Mouse (Mus musculus): ENCODE measurements around the gene Ubl5. TPM values are rescaled to one million over a fixed set of nuclear protein-coding genes. Genes with fewer than 3 reads are reported as not detected.

The Ubl5 gene
- 169 and 274 TPM in 2 replicates for total RNA-seq (2014; rRNA removed)
- 528 and 550 TPM in 2 replicates for polyA plus RNA-seq (2015; fragmentation: Nextera tagmentation; extraction: Ambion mirVana)

DNA sequence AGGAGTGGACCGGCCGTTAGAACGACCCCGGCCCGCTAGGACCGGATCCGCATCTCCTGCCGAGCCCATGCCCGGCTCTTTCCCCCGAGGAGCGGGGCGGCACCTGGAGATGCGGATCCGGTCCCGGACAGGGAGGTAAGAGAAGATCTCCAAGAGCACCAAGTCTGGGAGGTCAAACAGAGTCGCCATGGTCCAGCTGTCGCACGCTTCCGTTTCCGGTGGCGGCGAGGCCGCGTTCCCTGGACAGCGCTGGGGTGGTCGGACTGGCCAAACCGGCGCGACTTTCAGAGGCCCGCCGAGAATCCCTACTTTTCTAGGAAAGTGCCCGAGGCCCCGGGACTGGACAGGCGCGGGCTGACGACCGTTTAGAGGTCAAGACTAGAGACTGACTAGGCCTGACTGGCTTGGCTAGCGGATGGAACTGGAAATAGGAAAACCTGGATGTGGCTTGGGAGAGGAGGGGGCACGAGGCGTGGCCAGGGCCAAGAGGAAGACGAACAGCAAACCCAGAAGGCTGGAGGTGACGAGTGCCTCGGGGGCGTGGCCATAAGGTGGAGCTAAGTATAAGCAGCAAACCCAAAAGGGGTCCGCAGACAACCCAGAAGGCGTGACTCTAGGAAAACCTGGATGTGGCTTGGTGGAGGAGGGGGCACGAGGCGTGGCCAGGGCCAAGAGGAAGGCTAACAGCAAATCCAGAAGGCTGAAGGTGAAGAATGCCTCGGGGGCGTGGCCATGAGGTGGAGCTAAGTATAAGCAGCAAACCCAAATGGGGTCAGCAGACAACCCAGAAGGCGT lies at the start of gene Ubl5:
TSS of gene Ubl5 (plus strand) at position 778 of the 795 bp plus-strand sequence.
- H3K4me1 ChIP-seq (ENCODE audit: insufficient read depth, low read length): peaks cover 8% of the 10 kb centered on the region
- peak within 1 kb of the TSS; percentile 86 for H3K27ac ChIP-seq
- no peaks in the 10 kb centered on the region for H3K9me3 ChIP-seq (ENCODE audit: low read length)
- peak within 1 kb of the TSS; percentile 91 for H3K4me2 ChIP-seq (ENCODE audit: low read depth, low read length)
- TF ChIP-seq CTCF (IDR thresholded peaks at IDR 0.05; ENCODE audit: low read depth): no peak; the same call in 1 of the 2 replicates
- WGBS: 1% methylated on average over 51 of the region's 51 CpGs
- ATAC-seq (peak; percentile 92), DNase-seq (ENCODE audit: low spot score) (peak; percentile 96)
- H3K36me3 ChIP-seq (ENCODE audit: insufficient read depth, low read length): peaks cover 19% of the 10 kb centered on the region
- peak within 1 kb of the TSS; percentile 83 for H3K9ac ChIP-seq (replicated peaks; ENCODE audit: low read length)
- H3K27me3 ChIP-seq (ENCODE audit: insufficient read depth, low read length): no peaks in the 10 kb centered on the region
- peak within 1 kb of the TSS; percentile 64 for H3K4me3 ChIP-seq (ENCODE audit: low read length)

DNA sequence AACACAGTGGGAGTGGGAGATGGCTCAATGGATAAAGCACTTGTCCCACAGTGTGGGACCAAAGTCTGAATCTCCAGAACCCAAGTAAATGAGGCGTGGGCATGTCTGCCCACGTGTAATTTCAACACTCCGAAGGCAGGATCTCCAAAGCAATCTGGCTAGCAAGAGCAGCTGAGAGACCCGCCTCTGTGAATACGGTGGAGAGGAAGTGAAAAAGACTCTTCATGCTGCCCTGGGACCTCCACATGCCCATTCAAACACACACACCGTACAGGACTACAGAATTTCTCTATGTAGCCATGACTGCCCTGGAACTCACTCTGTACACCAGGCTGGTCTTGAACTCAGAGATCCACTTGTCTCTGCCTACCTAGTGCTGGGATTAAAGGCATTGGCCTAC lies 41.4 kb upstream of the Ubl5 start:
- Histone ChIP-seq H3K4me2 (ENCODE audit: low read depth, low read length) (no peak overlapping the region), H3K9me3 (ENCODE audit: low read length) (no peaks in the 10 kb centered on the region), H3K27me3 (ENCODE audit: insufficient read depth, low read length) (no peaks in the 10 kb centered on the region), H3K36me3 (ENCODE audit: insufficient read depth, low read length) (no peaks in the 10 kb centered on the region; the same call in 1 of the 2 replicates), H3K27ac (no peak overlapping the region), H3K4me1 (ENCODE audit: insufficient read depth, low read length) (no peaks in the 10 kb centered on the region), H3K4me3 (ENCODE audit: low read length) (no peak overlapping the region), H3K9ac (replicated peaks; ENCODE audit: low read length) (no peak overlapping the region)
- TF ChIP-seq CTCF (IDR thresholded peaks at IDR 0.05; ENCODE audit: low read depth): no peak
- ATAC-seq: no peak
- WGBS: 84% methylated on average over 6 of the region's 6 CpGs
- no peak for DNase-seq (ENCODE audit: low spot score)

DNA sequence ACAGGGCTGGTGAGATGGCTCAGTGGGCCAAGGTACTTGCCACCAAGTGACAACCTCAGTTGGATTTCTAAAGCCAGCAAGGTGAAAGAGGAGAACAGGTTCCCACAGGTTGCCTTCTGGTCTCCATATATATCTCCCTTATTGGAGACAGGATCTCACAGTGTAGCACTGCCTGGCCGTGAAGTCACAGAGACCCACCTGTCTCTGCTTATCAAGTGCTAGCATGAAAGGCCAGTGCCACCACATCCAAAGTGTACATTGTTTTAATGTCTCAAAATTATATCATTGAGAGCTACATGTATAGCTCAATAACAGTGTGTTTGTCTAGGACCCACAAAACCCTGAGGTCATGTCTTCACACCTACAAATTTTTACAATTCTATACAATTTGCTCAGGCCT lies 36.4 kb upstream of the Ubl5 start:
- TF ChIP-seq CTCF (IDR thresholded peaks at IDR 0.05; ENCODE audit: low read depth): no peak
- Histone ChIP-seq H3K4me1 (ENCODE audit: insufficient read depth, low read length) (no peaks in the 10 kb centered on the region), H3K27ac (peak overlapping the region; percentile 98; the same call in 1 of the 2 replicates), H3K9me3 (ENCODE audit: low read length) (no peaks in the 10 kb centered on the region), H3K4me3 (ENCODE audit: low read length) (peak overlapping the region; percentile 68), H3K9ac (replicated peaks; ENCODE audit: low read length) (no peak overlapping the region), H3K36me3 (ENCODE audit: insufficient read depth, low read length) (no peaks in the 10 kb centered on the region), H3K4me2 (ENCODE audit: low read depth, low read length) (peak overlapping the region; percentile 81; the same call in 1 of the 2 replicates), H3K27me3 (ENCODE audit: insufficient read depth, low read length) (no peaks in the 10 kb centered on the region)
- ATAC-seq (no peak), DNase-seq (ENCODE audit: low spot score) (no peak)
- WGBS: 100% methylated on average over 1 of the region's 1 CpGs

DNA sequence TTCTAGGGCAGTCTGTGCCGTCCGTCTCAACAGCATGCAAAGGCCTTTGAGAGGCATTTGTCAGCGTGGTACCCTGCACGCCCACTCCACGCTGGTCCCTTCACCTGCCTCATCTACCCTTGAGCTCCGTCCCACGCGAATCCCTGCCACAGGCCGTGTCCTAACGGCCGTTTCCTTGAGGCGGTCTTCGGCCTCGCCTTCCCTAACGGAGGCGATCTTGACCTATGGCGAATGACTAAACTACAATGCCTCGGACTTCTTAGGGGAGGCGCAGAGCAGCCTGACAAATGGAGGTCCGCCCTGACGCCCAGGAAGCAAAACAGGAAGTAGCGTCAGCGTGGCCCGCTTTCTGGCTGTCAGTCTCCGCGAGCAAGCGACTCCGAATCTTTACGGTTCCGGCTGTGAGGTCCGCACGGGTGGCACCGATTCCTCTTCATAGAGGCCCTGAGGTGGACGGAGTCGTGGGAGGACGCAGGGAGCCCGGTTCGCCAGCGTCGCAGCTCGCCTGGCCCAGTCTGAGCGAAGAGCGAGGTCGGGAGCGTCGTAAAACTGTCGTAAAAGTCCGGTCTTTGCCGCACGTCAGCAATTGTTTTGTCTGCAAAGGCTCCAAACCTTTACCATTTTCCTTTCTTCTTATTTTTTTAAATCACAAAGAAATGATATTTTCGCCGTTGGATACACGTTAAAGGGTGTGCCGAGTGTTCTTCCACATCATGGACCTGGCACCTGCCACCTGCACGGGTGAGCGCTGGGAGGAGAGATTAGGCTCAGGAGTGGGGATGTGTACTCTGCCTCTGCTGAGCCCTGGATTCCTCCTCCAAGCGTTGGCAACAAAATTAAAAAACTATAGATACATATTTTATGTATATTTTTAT lies 35.3 kb upstream of the Ubl5 start:
- H3K36me3 ChIP-seq (ENCODE audit: insufficient read depth, low read length): no peaks in the 10 kb centered on the region
- H3K4me1 ChIP-seq (ENCODE audit: insufficient read depth, low read length): no peaks in the 10 kb centered on the region
- DNase-seq (ENCODE audit: low spot score): peak; percentile 97
- H3K4me2 ChIP-seq (ENCODE audit: low read depth, low read length): peak overlapping the region; percentile 81
- no peak; the same call in 1 of the 2 replicates for TF ChIP-seq CTCF (IDR thresholded peaks at IDR 0.05; ENCODE audit: low read depth)
- H3K9ac ChIP-seq (replicated peaks; ENCODE audit: low read length): peak overlapping the region; percentile 79
- peak overlapping the region; percentile 68 for H3K4me3 ChIP-seq (ENCODE audit: low read length)
- H3K27me3 ChIP-seq (ENCODE audit: insufficient read depth, low read length): no peaks in the 10 kb centered on the region
- under 1% methylated on average over 57 of the region's 57 CpGs for WGBS
- peak overlapping the region; percentile 98 for H3K27ac ChIP-seq
- peak; percentile 93 for ATAC-seq
- no peaks in the 10 kb centered on the region for H3K9me3 ChIP-seq (ENCODE audit: low read length)

DNA sequence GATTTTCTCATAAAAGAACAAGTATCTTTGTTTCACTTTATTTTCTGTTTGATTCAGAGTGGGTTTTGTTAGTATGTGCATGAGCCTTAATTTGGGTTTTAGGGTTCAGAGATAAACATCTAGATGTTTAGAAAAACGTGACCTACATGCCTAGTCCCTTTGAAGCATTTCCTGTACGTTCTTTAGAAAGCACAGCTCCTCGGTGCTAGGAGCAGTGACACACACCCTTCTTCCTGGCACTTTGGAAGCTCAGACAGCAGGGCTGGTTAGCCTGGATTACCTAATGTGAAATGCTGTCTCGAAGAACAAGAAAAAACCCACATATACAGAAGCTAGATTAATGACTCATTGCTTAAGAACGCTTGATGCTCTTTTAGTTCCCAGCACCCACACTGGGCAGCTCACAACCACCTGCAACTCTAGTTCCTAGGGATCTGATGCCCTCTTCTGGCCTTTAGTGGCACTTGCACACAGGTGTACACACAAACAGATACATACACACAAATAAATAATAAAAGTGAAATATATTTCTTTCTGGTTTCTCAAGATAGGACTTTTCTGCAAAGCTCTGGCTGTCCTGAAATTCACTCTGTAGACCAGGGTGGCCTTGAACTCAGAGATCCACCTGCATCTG lies 32.7 kb upstream of the Ubl5 start:
- no peak overlapping the region for H3K9ac ChIP-seq (replicated peaks; ENCODE audit: low read length)
- WGBS: 87% methylated on average over 5 of the region's 5 CpGs
- no peaks in the 10 kb centered on the region for H3K27me3 ChIP-seq (ENCODE audit: insufficient read depth, low read length)
- TF ChIP-seq CTCF (IDR thresholded peaks at IDR 0.05; ENCODE audit: low read depth): 0 out of 2 replicates have a peak, but pooled peaks have one; percentile 4
- no peak overlapping the region for H3K4me3 ChIP-seq (ENCODE audit: low read length)
- no peaks in the 10 kb centered on the region for H3K4me1 ChIP-seq (ENCODE audit: insufficient read depth, low read length)
- no peak overlapping the region for H3K4me2 ChIP-seq (ENCODE audit: low read depth, low read length)
- no peaks in the 10 kb centered on the region for H3K36me3 ChIP-seq (ENCODE audit: insufficient read depth, low read length)
- ATAC-seq: no peak
- no peaks in the 10 kb centered on the region for H3K9me3 ChIP-seq (ENCODE audit: low read length)
- no peak overlapping the region for H3K27ac ChIP-seq
- DNase-seq (ENCODE audit: low spot score): no peak

DNA sequence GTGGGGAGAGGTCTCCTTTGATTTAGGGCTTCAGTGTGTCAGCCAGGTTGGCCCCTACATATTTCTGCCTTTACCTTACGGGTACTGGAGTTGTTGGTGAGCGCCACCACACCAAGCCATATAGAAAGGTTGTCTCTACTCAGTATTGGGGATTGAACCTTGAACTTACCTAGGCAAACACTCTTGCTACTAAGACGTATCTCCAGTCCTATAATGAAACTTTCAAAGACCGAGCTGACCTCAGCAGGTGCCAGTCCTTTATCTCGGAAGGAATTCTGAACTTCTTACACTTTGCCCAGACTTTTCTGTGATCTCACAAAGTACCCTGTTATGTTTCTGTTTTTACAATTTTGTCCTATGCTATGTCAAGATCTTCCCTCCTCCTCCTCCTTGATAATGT lies 30.7 kb upstream of the Ubl5 start:
- DNase-seq (ENCODE audit: low spot score) (no peak), ATAC-seq (no peak)
- WGBS: 84% methylated on average over 5 of the region's 5 CpGs
- Histone ChIP-seq H3K4me3 (ENCODE audit: low read length) (no peak overlapping the region), H3K27me3 (ENCODE audit: insufficient read depth, low read length) (no peaks in the 10 kb centered on the region), H3K36me3 (ENCODE audit: insufficient read depth, low read length) (no peaks in the 10 kb centered on the region), H3K4me1 (ENCODE audit: insufficient read depth, low read length) (no peaks in the 10 kb centered on the region), H3K9ac (replicated peaks; ENCODE audit: low read length) (no peak overlapping the region), H3K27ac (no peak overlapping the region), H3K4me2 (ENCODE audit: low read depth, low read length) (no peak overlapping the region), H3K9me3 (ENCODE audit: low read length) (no peaks in the 10 kb centered on the region)
- TF ChIP-seq CTCF (IDR thresholded peaks at IDR 0.05; ENCODE audit: low read depth): no peak

All from hindbrain, postnatal 0 days (tissue).